Mouse (Mus musculus) gastrocnemius, postnatal 4 days (tissue): ENCODE data around the gene Defb26. TPM values are rescaled to one million over a fixed set of nuclear protein-coding genes. Genes with fewer than 3 reads are reported as not detected.
A peak's percentile ranks its signal among the peaks of the same experiment; 100 is the strongest.

Source experiments
- DNase-seq, 2 experiments: peaks; one replicate each; pipeline ENCODE4 v3.0.0; 2021 to 2022; ENCODE audit warnings: low spot score in 2 of 2, mixed read lengths in 2 of 2
- total RNA-seq, 2 experiments: library from RNA; stranded (reverse); gene quantifications; 2 replicates each; pipeline ENCODE4 v1.2.3; 2021

Gene Defb26
- total RNA-seq, 2 experiments from 2014 or later = not detected

- peak in 1 of 2 experiments; percentile 25 for DNase-seq
Observed at GRCm38 (mm10) chr2:152470973-152471372, 40.5 kb downstream of the Defb26 start.

DNA sequence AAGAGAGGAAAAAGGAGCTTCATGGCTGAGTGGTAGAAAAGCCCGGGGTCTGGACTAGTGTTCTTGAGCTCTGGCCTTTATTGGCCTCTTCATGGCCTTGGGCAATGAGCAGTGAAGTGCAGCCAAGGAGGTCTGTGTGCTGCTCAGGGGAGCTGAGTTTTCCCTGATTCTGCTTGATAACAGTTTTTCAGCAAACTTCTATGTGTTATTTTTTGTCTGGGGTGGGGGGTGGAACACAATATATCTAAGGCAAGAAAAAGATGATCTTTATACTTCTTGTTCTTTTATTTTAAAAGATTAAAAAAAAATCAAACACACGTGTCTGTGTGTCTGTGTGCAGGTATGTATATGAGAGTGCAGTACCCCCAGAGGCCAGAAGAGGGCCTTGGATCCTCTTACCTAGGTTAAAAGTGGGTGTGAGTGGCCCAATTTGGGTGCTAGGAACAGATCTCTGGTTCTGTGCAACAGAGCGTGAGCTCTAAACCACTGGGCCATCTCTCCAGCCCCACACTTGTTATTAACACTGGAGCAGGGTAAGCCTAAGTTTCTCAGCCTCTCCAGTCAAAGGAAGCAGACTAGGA, 46.8 kb downstream of the Defb26 start, which contains the start of gene Defb23:
Gene Defb23 (minus strand): TSS at position 51 of the 581 bp plus-strand sequence.
- no peak for DNase-seq

DNA sequence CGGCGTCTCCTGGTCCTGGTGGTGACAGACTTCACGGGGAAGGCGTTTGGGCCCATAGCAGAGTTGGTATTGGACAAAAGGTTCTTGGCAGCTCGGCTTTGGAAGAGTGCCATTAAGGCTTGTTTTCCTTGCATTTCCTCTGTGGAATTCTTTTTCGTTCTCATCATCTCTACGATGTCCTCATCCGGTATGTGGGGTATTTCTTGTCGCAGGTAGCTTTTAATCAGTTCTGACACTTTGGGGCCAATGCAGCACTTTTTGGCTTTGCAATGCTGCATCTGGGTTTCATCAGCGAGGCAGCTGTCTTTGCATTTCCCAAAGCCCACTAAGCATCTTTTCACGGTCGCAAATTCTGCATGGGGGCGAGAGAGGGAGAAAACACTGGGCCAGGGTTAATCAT, 52.3 kb downstream of the Defb26 start:
- no peak for DNase-seq

Other genes starting within 250 kb of the Defb26 start
- 10 to 100 TPM; 50.3 to 50.5 TPM for gene Tbc1d20, start 217.9 kb downstream of the Defb26 start, total RNA-seq
- gene Rbck1, start 179.0 kb downstream of the Defb26 start, total RNA-seq = 10 to 100 TPM; 60.1 to 67.8 TPM
- 1 to 10 TPM; 1.4 to 1.7 TPM for gene Trib3, start 167.7 kb downstream of the Defb26 start, total RNA-seq
- gene Nrsn2, start 135.1 kb downstream of the Defb26 start, total RNA-seq = under 1 TPM in 1 of 2 experiments, not detected in 1; 0.23 TPM
- gene Sox12, start 113.6 kb downstream of the Defb26 start, total RNA-seq = 10 to 100 TPM; 17.6 TPM
- gene Zcchc3, start 96.7 kb downstream of the Defb26 start, total RNA-seq = 10 to 100 TPM; 12.3 to 13.6 TPM
- under 1 TPM; 0.15 to 0.18 TPM for gene 6820408C15Rik, start 96.1 kb downstream of the Defb26 start, total RNA-seq
- gene Defb23, start 47.1 kb downstream of the Defb26 start, total RNA-seq = not detected
- not detected for gene Defb20, start 34.6 kb downstream of the Defb26 start, total RNA-seq
- not detected for gene Defb22, start 21.6 kb downstream of the Defb26 start, total RNA-seq
- gene Defb28, start 6.6 kb upstream of the Defb26 start, total RNA-seq = not detected
- not detected for gene Defb29, start 28.4 kb upstream of the Defb26 start, total RNA-seq
- gene Gm17416, start 57.6 kb upstream of the Defb26 start, total RNA-seq = not detected
- not detected for gene Defb21, start 61.1 kb upstream of the Defb26 start, total RNA-seq
- not detected for gene Defb19, start 68.6 kb upstream of the Defb26 start, total RNA-seq
- gene Defb45, start 87.7 kb upstream of the Defb26 start, total RNA-seq = not detected
- not detected for gene Defb36, start 92.6 kb upstream of the Defb26 start, total RNA-seq
- 1 to 10 TPM; 2.2 to 5.5 TPM for gene Defb25, start 111.4 kb upstream of the Defb26 start, total RNA-seq
- 10 to 100 TPM; 15.1 to 16.2 TPM for gene Rem1, start 115.3 kb upstream of the Defb26 start, total RNA-seq
- 10 to 100 TPM; 84.8 to 88.2 TPM for gene H13, start 157.8 kb upstream of the Defb26 start, total RNA-seq
- 10 to 100 TPM; 16.4 to 20.2 TPM for gene Mcts2, start 175.3 kb upstream of the Defb26 start, total RNA-seq
- 10 to 100 TPM; 27.7 to 29.4 TPM for gene Id1, start 224.6 kb upstream of the Defb26 start, total RNA-seq
- 1 to 10 TPM; 4.9 to 5.6 TPM for gene Cox4i2, start 242.5 kb upstream of the Defb26 start, total RNA-seq